Mouse (Mus musculus) limb, embryonic 12.5 days (tissue): ENCODE measurements around the gene Rhot2. TPM values are rescaled to one million over a fixed set of nuclear protein-coding genes. Genes with fewer than 3 reads are reported as not detected.

Source experiments
- ATAC-seq: fragments of 200-750 bp; cut with Nextera tagmentation; 2 replicates; pipeline ENCODE4 v1.8.0; 2017; ENCODE audit warnings: low read depth, moderate TSS enrichment; ENCODE audit not compliant: insufficient number of reproducible peaks, insufficient read depth, low FRiP score, low TSS enrichment
- H3K27ac ChIP-seq: fragments of 300-500 bp; sonication (generic); 2 replicates; pipeline ENCODE4 v1.5.1; 2016; ENCODE audit warnings: mild to moderate bottlenecking, moderate library complexity
- H3K27me3 ChIP-seq: fragments of 300-500 bp; sonication (generic); 2 replicates; pipeline ENCODE4 v1.6.1; 2016; ENCODE audit warnings: mild to moderate bottlenecking, moderate library complexity
- H3K36me3 ChIP-seq: fragments of 300-500 bp; sonication (generic); 2 replicates; pipeline ENCODE4 v1.6.1; 2016; ENCODE audit warnings: mild to moderate bottlenecking, moderate library complexity
- H3K4me1 ChIP-seq: fragments of 300-500 bp; sonication (generic); replicated peaks from 2 replicates; pipeline ENCODE4 v1.6.1; 2016
- H3K4me2 ChIP-seq: fragments of 300-500 bp; sonication (generic); 2 replicates; pipeline ENCODE4 v1.6.1; 2016; ENCODE audit warnings: mild to moderate bottlenecking, moderate library complexity
- H3K4me3 ChIP-seq: fragments of 300-500 bp; sonication (generic); replicated peaks from 2 replicates; pipeline ENCODE4 v1.5.1; 2016; ENCODE audit warnings: mild to moderate bottlenecking
- H3K9ac ChIP-seq: fragments of 300-500 bp; sonication (generic); replicated peaks from 2 replicates; pipeline ENCODE4 v1.6.1; 2016; ENCODE audit warnings: mild to moderate bottlenecking, moderate library complexity
- H3K9me3 ChIP-seq: fragments of 300-500 bp; sonication (generic); 2 replicates; pipeline ENCODE4 v1.6.1; 2016; ENCODE audit warnings: mild to moderate bottlenecking, moderate library complexity
- WGBS: fragments of 180-500 bp; shearing (Covaris S2); methylation state at CpG from one replicate; pipeline ENCODE4 v1.1.7; 2016; 5-methylcytosine and 5-hydroxymethylcytosine counted together
- polyA plus RNA-seq: library from polyadenylated mRNA; unstranded; fragments of >200 nt; fragmentation: Nextera tagmentation; extraction: Ambion mirVana; gene quantifications from 2 replicates; pipeline ENCODE4 v1.2.1, GENCODE M21; 2016

Rhot2 gene
- polyA plus RNA-seq, 1 experiment from 2014 or later, result 23.6 TPM

DNA sequence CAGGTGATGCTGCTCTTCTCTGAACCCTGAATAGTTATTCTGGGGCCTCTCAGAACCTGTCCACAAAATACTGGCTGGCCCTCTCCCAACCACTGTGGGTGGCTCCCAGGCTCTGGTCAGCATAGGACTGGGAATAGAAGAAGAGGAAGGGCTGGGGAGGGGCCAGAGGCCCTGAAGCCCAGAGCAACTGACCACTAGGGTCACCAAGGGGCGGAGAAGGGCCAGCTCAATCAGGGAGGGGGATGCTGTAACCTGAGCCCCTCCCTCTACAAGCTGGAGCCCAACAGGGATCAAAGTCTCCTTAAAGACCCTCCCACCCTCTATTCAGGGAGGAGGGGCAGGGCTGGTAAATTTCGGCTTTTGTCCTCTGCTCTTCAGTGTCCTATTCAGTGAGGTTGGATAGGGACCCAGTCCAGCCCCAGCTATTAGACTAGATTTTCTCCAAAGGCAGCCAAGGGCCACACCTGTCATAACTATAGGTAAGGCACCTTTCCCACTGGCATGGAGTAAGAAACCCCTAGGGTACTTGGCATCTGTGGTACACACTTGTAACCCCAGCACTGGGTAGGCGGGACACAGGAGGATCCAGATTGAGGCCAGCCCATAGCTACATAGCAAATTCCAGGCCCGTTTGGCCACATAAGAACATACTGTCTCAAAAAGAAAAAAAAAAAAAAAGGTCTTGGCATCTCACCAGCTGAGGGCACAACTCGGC lies 35.7 kb upstream of the Rhot2 start, which contains the start of gene Wfikkn1:
Wfikkn1 (minus strand) TSS at position 663 of the 715 bp plus-strand sequence.
- H3K27ac ChIP-seq, result peak within 1 kb of the TSS; percentile 53
- peaks cover 60% of the 10 kb centered on the region for H3K36me3 ChIP-seq
- peaks cover 40% of the 10 kb centered on the region for H3K4me1 ChIP-seq
- ATAC-seq, result no peak
- no peaks in the 10 kb centered on the region for H3K9me3 ChIP-seq
- no peak within 1 kb of the TSS for H3K4me3 ChIP-seq
- 25% methylated on average over 5 of the region's 5 CpGs for WGBS
- no peak within 1 kb of the TSS for H3K9ac ChIP-seq
- no peak within 1 kb of the TSS for H3K4me2 ChIP-seq
- H3K27me3 ChIP-seq, result no peaks in the 10 kb centered on the region

GRCm38 (mm10) chr17:25879750-25880149 lies 35.1 kb upstream of the Rhot2 start:
- H3K4me1 ChIP-seq, result peaks cover 40% of the 10 kb centered on the region
- no peaks in the 10 kb centered on the region for H3K9me3 ChIP-seq
- H3K27me3 ChIP-seq, result no peaks in the 10 kb centered on the region
- H3K4me3 ChIP-seq, result no peak overlapping the region
- no peak overlapping the region for H3K4me2 ChIP-seq
- H3K9ac ChIP-seq, result no peak overlapping the region
- no peak for ATAC-seq
- H3K36me3 ChIP-seq, result peaks cover 55% of the 10 kb centered on the region
- WGBS, result 79% methylated on average over 8 of the region's 8 CpGs
- no peak overlapping the region for H3K27ac ChIP-seq

- Histone ChIP-seq H3K27me3 (no peaks in the 10 kb centered on the region), H3K9me3 (no peaks in the 10 kb centered on the region), H3K4me1 (peaks cover 40% of the 10 kb centered on the region), H3K4me2 (no peak overlapping the region), H3K36me3 (peaks cover 50% of the 10 kb centered on the region), H3K27ac (no peak overlapping the region), H3K4me3 (no peak overlapping the region), H3K9ac (no peak overlapping the region)
- ATAC-seq, result no peak
- WGBS, result 50% methylated on average over 4 of the region's 4 CpGs
Measured at GRCm38 (mm10) chr17:25879261-25879660, 34.6 kb upstream of the Rhot2 start.

DNA sequence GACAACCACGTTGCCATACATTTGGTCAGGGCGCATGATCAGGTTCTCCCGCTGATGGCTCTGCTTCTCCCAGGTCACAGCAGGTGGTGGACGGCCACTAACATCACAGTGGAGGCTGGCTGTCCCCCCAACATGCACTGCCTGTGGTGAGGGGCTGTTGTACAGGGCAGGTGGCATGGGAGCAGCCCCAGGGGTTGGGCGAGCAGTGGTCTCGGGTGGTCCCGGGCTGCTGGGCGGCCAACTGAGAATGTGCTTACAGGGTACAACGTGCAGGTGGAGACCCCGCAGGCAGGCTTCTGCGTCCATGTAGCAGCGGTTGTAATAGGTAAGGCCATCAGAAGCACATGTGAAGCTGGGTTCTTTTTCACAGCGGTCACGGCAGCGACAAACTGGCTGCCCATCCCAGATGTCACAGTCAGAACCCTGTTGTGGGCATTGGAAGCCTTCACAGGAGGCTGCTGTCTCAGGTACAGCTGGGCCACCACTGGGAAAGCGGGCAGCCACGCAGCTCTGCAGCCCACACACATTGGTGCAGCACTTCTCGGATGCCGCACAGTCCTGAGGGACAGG lies 34.0 kb upstream of the Rhot2 start:
- Histone ChIP-seq H3K4me2 (no peak overlapping the region), H3K27ac (no peak overlapping the region), H3K4me1 (peaks cover 45% of the 10 kb centered on the region), H3K9me3 (no peaks in the 10 kb centered on the region), H3K4me3 (no peak overlapping the region), H3K27me3 (no peaks in the 10 kb centered on the region), H3K9ac (no peak overlapping the region), H3K36me3 (peaks cover 44% of the 10 kb centered on the region)
- 92% methylated on average over 19 of the region's 19 CpGs for WGBS
- no peak for ATAC-seq

GRCm38 (mm10) chr17:25877741-25878610 lies 33.3 kb upstream of the Rhot2 start:
- 95% methylated on average over 32 of the region's 32 CpGs for WGBS
- H3K9ac ChIP-seq, result no peak overlapping the region

GRCm38 (mm10) chr17:25877025-25877424 lies 32.4 kb upstream of the Rhot2 start:
- 0 out of 2 replicates have a peak overlapping the region, but pooled peaks have one; percentile 89 for H3K4me2 ChIP-seq
- peaks cover 41% of the 10 kb centered on the region for H3K4me1 ChIP-seq
- H3K27ac ChIP-seq, result no peak overlapping the region
- no peaks in the 10 kb centered on the region for H3K9me3 ChIP-seq
- no peak overlapping the region for H3K4me3 ChIP-seq
- ATAC-seq, result no peak
- peaks cover 28% of the 10 kb centered on the region for H3K36me3 ChIP-seq
- no peak overlapping the region for H3K9ac ChIP-seq
- no peaks in the 10 kb centered on the region for H3K27me3 ChIP-seq
- WGBS, result 95% methylated on average over 3 of the region's 3 CpGs

More at GRCm38 (mm10) chr17:25877741-25878610, 33.3 kb upstream of the Rhot2 start:
- H3K4me2 ChIP-seq, result no peak overlapping the region
- H3K27ac ChIP-seq, result no peak overlapping the region
- H3K36me3 ChIP-seq, result peaks cover 37% of the 10 kb centered on the region
- no peak overlapping the region for H3K4me3 ChIP-seq
- no peaks in the 10 kb centered on the region for H3K27me3 ChIP-seq
- no peaks in the 10 kb centered on the region for H3K9me3 ChIP-seq
- ATAC-seq, result no peak
- peaks cover 45% of the 10 kb centered on the region for H3K4me1 ChIP-seq

- Histone ChIP-seq H3K36me3 (peaks cover 23% of the 10 kb centered on the region), H3K4me2 (peak overlapping the region; percentile 89), H3K27ac (no peak overlapping the region), H3K4me1 (peaks cover 36% of the 10 kb centered on the region), H3K9me3 (no peaks in the 10 kb centered on the region), H3K27me3 (no peaks in the 10 kb centered on the region), H3K9ac (peak overlapping the region; percentile 73), H3K4me3 (peak overlapping the region; percentile 80)
- WGBS, result 66% methylated on average over 10 of the region's 10 CpGs
- no peak for ATAC-seq
Measured at GRCm38 (mm10) chr17:25876347-25876915, 31.8 kb upstream of the Rhot2 start.

DNA sequence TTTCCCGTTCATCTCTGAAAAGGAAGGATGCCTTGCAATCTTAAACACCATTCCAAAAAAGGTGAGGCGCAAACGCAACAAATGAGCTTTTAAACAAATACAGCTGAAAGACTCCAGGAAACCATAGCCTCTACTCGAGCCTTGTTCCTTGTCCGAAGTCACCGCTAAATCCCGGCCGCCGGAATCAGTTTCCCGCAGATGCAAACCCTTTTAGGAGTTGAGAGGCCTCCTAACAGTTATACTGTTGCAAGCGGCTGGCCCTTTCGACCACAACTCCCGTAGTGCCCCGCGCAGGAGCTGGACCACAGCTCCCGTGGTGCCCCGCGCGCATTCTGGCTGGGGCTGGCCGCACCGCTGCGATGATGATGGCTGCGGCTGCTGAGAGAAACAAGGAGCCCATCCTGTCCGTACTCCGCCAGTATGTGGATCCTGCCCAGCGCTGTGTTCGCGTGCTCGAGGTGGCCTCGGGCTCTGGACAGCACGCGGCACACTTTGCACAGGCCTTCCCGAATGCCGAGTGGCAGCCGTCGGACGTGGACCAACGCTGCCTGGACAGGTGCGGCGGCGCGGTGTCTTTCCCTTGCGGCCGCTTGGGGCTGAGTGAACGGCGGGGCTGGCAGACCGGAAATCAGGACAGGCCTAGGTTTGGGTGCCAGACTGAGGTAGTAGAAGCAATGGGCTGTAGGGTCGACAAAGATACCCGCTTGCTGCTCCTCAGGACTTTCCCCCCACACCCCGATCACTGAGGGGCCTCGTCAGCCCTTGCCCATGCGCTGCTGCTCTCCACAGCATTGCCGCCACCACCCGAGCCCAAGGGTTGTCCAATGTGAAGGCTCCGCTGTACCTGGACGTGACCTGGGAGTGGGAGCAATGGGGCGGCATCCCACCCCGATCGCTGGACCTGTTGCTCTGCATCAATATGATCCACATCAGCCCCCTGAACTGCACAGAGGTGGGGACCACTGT lies 30.8 kb upstream of the Rhot2 start:
- peak overlapping the region; percentile 89 for H3K4me2 ChIP-seq
- WGBS, result 1% methylated on average over 59 of the region's 59 CpGs
- peak overlapping the region; percentile 73 for H3K9ac ChIP-seq
- peak overlapping the region; percentile 80 for H3K4me3 ChIP-seq
- H3K36me3 ChIP-seq, result peaks cover 23% of the 10 kb centered on the region
- ATAC-seq, result peak; percentile 87
- peaks cover 26% of the 10 kb centered on the region for H3K4me1 ChIP-seq
- peak overlapping the region; percentile 93 for H3K27ac ChIP-seq
- no peaks in the 10 kb centered on the region for H3K27me3 ChIP-seq
- H3K9me3 ChIP-seq, result no peaks in the 10 kb centered on the region

DNA sequence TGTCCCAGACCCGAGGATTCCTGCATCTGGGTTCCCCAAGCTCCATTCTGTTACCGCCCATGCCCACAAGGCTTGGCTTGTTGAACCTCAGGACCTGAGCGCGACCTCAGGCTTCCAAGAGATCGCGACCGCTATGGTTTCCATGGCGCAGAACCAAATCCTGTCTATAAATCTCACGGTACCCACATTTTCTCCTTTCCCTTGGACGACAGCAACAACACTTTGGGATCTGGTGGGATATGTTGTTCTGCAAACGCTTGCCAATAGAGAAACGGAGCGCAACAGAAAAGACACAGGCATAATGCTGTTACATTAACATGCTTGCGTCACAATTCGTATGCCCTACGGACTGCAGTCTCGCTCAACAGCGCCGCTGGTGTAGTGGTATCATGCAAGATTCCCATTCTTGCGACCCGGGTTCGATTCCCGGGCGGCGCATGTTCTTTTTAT lies 30.1 kb upstream of the Rhot2 start, which contains the start of gene Mettl26:
Mettl26 (plus strand) TSS at position 354 of the 450 bp plus-strand sequence.
- peak within 1 kb of the TSS; percentile 80 for H3K4me3 ChIP-seq
- H3K4me2 ChIP-seq, result peak within 1 kb of the TSS; percentile 89
- peak within 1 kb of the TSS; percentile 73 for H3K9ac ChIP-seq
- H3K9me3 ChIP-seq, result no peaks in the 10 kb centered on the region
- H3K27me3 ChIP-seq, result no peaks in the 10 kb centered on the region
- peak; percentile 53; the same call in 1 of the 2 replicates for ATAC-seq
- H3K4me1 ChIP-seq, result peaks cover 21% of the 10 kb centered on the region
- peak within 1 kb of the TSS; percentile 93 for H3K27ac ChIP-seq
- WGBS, result under 1% methylated on average over 25 of the region's 25 CpGs
- peaks cover 22% of the 10 kb centered on the region for H3K36me3 ChIP-seq

GRCm38 (mm10) chr17:25874148-25874720 lies 29.6 kb upstream of the Rhot2 start:
- Histone ChIP-seq H3K4me2 (peak overlapping the region; percentile 89), H3K4me3 (peak overlapping the region; percentile 80), H3K27ac (peak overlapping the region; percentile 93), H3K9me3 (no peaks in the 10 kb centered on the region), H3K36me3 (peaks cover 17% of the 10 kb centered on the region), H3K27me3 (no peaks in the 10 kb centered on the region), H3K9ac (peak overlapping the region; percentile 46), H3K4me1 (peaks cover 21% of the 10 kb centered on the region)
- ATAC-seq, result no peak
- WGBS, result 8% methylated on average over 14 of the region's 14 CpGs
